Comparison of ENCODE assay signal across 22 mouse cellular contexts in genomic region chr6:17979361-17979760, GRCm38 (mm10). TPM values are rescaled to one million over a fixed set of nuclear protein-coding genes. Genes with fewer than 3 reads are reported as not detected.
"Had no signal": no experiment of that assay in that cellular context is flagged by ENCODE, and none has a peak within 500 bp of the region (broad histone marks: within the 10 kb centered on the region; RNA-seq: fewer than 3 reads in every experiment).

No protein-coding gene starts in this region.

- H3K4me2 ChIP-seq: liver, embryonic 15.5 days; lung, embryonic 15.5 days; midbrain, embryonic 12.5 days; neural tube, embryonic 13.5 days; neural tube, embryonic 15.5 days had no signal

- H3K27me3 ChIP-seq: liver, embryonic 15.5 days; lung, embryonic 15.5 days; midbrain, embryonic 12.5 days; neural tube, embryonic 13.5 days; neural tube, embryonic 15.5 days had no signal

- H3K4me1 ChIP-seq: liver, embryonic 15.5 days; lung, embryonic 15.5 days; megakaryocyte, embryonic 14.5 days; midbrain, embryonic 12.5 days; neural tube, embryonic 13.5 days; neural tube, embryonic 15.5 days had no signal

- H3K27ac ChIP-seq: liver, embryonic 15.5 days; lung, embryonic 15.5 days; macrophage; midbrain, embryonic 12.5 days; neural tube, embryonic 13.5 days; neural tube, embryonic 15.5 days had no signal

- ATAC-seq: liver, postnatal 0 days; midbrain, embryonic 16.5 days had no signal

- H3K36me3 ChIP-seq: liver, embryonic 15.5 days; lung, embryonic 15.5 days; midbrain, embryonic 12.5 days; neural tube, embryonic 13.5 days; neural tube, embryonic 15.5 days had no signal

- H3K9me3 ChIP-seq: liver, embryonic 15.5 days; lung, embryonic 15.5 days; megakaryocyte, embryonic 14.5 days; midbrain, embryonic 12.5 days; neural tube, embryonic 13.5 days; neural tube, embryonic 15.5 days had no signal

- H3K4me3 ChIP-seq: liver, embryonic 15.5 days; lung, embryonic 15.5 days; megakaryocyte, embryonic 14.5 days; midbrain, embryonic 12.5 days; neural tube, embryonic 13.5 days; neural tube, embryonic 15.5 days had no signal

- DNase-seq: liver, postnatal 0 days; lung, adult 2 months; lung, postnatal 14 days; lung, postnatal 36 days; midbrain, embryonic 14.5 days; retina, postnatal 1 day; right cerebral cortex, postnatal 25 days; right cerebral cortex, postnatal 4 days; spleen, adult 18-20 months; thymus, adult 18-20 months; thymus, postnatal 14 days; thymus, postnatal 36 days had no signal

- H3K9ac ChIP-seq: liver, embryonic 15.5 days; liver, postnatal 0 days; lung, embryonic 15.5 days; midbrain, embryonic 12.5 days; neural tube, embryonic 13.5 days; neural tube, embryonic 15.5 days had no signal

RNA-seq across cellular contexts. Expression of gene Wnt2, which starts 51.0 kb away (rescaled TPM):
- total RNA-seq: megakaryocyte progenitor cell, adult 5-6 weeks; monocyte, adult 5-6 weeks had no signal
- polyA plus RNA-seq: macrophage had no signal
